Mouse (Mus musculus) heart, postnatal 0 days (tissue): ENCODE measurements around the gene Il25.

ENCODE experiments used
- CTCF ChIP-seq: IDR thresholded peaks from 2 replicates; pipeline ENCODE4 v1.5.1; 2016; ENCODE audit warnings: antibody characterized with exemption, control low read depth, low read depth
- EP300 ChIP-seq: IDR thresholded peaks from 2 replicates; pipeline ENCODE4 v1.6.1; 2016; ENCODE audit warnings: antibody characterized with exemption, low read depth

DNA sequence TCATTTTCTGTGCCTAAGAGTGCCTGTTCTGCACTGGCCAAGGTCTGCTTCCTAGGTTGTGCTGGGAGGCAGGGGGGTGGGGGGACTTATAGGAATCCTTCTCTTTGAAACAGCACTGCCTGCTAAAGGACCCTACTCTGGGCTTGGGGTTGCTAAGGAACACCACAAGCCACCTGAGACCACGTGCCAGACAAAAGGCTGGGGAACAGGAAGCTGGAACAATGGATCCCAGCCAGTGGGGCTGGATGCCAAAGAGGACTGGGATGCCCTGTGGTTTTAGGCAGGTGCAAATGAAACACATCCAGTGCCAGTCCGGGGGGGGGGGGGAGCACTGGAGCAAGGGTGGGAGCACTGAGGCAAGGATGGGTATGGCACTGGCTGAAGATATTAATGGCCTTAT lies 2.1 kb upstream of the Il25 start:
- no peak for TF ChIP-seq CTCF
- no peak for TF ChIP-seq EP300
